Mouse (Mus musculus): ENCODE results near the gene Galnt14. TPM values are rescaled to one million over a fixed set of nuclear protein-coding genes. Genes with fewer than 3 reads are reported as not detected.
A peak's percentile ranks its signal among the peaks of the same experiment; 100 is the strongest.

Galnt14 gene
- polyA plus RNA-seq, 1 experiment from 2014 or later = 17.5 TPM

DNA sequence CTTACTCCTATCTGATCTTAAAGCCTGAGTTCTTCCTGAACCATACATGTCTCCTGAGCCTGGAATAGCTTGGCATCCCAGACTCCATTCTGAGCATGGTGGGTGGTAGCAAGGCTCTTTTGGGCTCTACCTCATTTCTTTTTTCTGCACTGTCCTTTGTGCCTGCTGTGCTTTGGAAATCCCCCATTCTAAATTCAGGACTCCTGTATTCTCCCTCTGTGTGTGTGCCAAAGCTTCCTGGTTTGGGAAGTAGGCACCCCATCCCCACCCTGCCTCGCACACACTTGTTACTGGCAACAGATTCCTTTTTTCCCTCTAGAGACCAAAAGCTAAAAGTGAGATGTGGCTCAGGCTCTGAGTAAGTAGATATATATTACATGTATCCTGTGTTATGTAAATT, 191.9 kb downstream of the Galnt14 start:
- H3K9me3 ChIP-seq = no peaks in the 10 kb centered on the region
- no peak for ATAC-seq (ENCODE audit: low FRiP score, low read depth)
- H3K27ac ChIP-seq (replicated peaks) = no peak overlapping the region
- H3K4me2 ChIP-seq = no peak overlapping the region
- 68% methylated on average over 1 of the region's 1 CpGs for WGBS
- no peaks in the 10 kb centered on the region for H3K36me3 ChIP-seq
- no peaks in the 10 kb centered on the region for H3K4me1 ChIP-seq (replicated peaks)
- no peak overlapping the region for H3K9ac ChIP-seq
- no peaks in the 10 kb centered on the region for H3K27me3 ChIP-seq
- no peak overlapping the region for H3K4me3 ChIP-seq

DNA sequence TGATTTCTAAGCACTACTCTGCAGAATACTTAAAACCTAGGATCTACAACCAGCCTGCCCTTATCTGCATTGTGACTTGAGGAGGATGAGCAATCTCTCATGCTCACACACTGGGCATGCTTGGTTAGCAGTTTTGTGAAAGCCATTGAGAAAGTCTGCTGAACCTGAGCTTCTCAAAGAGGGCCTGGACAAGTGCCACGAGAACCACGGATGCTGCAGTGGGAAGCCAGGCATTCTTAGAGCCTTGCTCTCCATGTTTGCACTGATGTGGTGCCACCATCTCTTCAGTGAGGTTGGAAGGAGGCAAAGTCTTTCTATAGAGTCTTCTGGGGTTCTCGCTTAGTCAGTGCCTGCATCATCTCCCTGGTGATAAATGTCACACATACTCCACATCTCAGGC, 194.7 kb downstream of the Galnt14 start:
- Histone ChIP-seq H3K9ac (no peak overlapping the region), H3K4me1 (replicated peaks) (no peaks in the 10 kb centered on the region), H3K27ac (replicated peaks) (no peak overlapping the region), H3K36me3 (no peaks in the 10 kb centered on the region), H3K4me2 (no peak overlapping the region), H3K27me3 (no peaks in the 10 kb centered on the region), H3K4me3 (no peak overlapping the region), H3K9me3 (no peaks in the 10 kb centered on the region)
- WGBS = 85% methylated on average over 3 of the region's 3 CpGs
- no peak for ATAC-seq (ENCODE audit: low FRiP score, low read depth)

- Histone ChIP-seq H3K4me3 (no peak overlapping the region), H3K9me3 (no peaks in the 10 kb centered on the region), H3K4me1 (replicated peaks) (no peaks in the 10 kb centered on the region), H3K36me3 (no peaks in the 10 kb centered on the region), H3K9ac (no peak overlapping the region), H3K4me2 (no peak overlapping the region), H3K27ac (replicated peaks) (no peak overlapping the region), H3K27me3 (no peaks in the 10 kb centered on the region)
- no peak for ATAC-seq (ENCODE audit: low FRiP score, low read depth)
- whole genome bisulfite sequencing = 98% methylated on average over 1 of the region's 1 CpGs
Measured at GRCm38 (mm10) chr17:73514862-73515261, 195.4 kb downstream of the Galnt14 start.

DNA sequence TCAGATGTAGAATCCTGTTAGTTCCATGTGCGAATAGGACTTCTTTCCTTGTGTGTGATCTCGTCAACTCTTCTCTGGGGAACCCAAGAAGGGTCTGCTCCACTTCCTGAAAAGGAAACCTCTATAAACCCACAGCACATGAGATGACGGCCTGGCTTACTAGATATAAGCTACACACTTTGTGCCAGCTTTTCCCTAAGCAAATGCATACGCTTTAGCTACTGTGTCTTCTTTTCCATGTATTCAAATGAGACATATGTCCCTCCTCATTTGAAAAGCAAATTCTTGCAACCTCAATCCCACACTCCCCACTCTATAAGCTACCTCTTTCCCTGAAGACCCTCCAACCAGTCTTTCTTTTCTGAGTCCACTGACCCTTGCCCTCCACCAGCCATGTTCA, 196.0 kb downstream of the Galnt14 start:
- no peaks in the 10 kb centered on the region for H3K4me1 ChIP-seq (replicated peaks)
- H3K36me3 ChIP-seq = no peaks in the 10 kb centered on the region
- no peaks in the 10 kb centered on the region for H3K27me3 ChIP-seq
- H3K9ac ChIP-seq = no peak overlapping the region
- no peak overlapping the region for H3K4me2 ChIP-seq
- H3K4me3 ChIP-seq = no peak overlapping the region
- H3K9me3 ChIP-seq = no peaks in the 10 kb centered on the region
- no peak overlapping the region for H3K27ac ChIP-seq (replicated peaks)
- WGBS = 84% methylated on average over 4 of the region's 4 CpGs
- no peak for ATAC-seq (ENCODE audit: low FRiP score, low read depth)

- no peak for ATAC-seq (ENCODE audit: low FRiP score, low read depth)
- no peak overlapping the region for H3K4me2 ChIP-seq
- H3K27ac ChIP-seq (replicated peaks) = no peak overlapping the region
- H3K27me3 ChIP-seq = no peaks in the 10 kb centered on the region
- no peaks in the 10 kb centered on the region; the same call in 1 of the 2 replicates for H3K4me1 ChIP-seq (replicated peaks)
- no peak overlapping the region for H3K9ac ChIP-seq
- H3K4me3 ChIP-seq = no peak overlapping the region
- WGBS = 85% methylated on average over 5 of the region's 5 CpGs
- no peaks in the 10 kb centered on the region for H3K36me3 ChIP-seq
- H3K9me3 ChIP-seq = no peaks in the 10 kb centered on the region
Measured at GRCm38 (mm10) chr17:73512844-73513243, 197.4 kb downstream of the Galnt14 start.

DNA sequence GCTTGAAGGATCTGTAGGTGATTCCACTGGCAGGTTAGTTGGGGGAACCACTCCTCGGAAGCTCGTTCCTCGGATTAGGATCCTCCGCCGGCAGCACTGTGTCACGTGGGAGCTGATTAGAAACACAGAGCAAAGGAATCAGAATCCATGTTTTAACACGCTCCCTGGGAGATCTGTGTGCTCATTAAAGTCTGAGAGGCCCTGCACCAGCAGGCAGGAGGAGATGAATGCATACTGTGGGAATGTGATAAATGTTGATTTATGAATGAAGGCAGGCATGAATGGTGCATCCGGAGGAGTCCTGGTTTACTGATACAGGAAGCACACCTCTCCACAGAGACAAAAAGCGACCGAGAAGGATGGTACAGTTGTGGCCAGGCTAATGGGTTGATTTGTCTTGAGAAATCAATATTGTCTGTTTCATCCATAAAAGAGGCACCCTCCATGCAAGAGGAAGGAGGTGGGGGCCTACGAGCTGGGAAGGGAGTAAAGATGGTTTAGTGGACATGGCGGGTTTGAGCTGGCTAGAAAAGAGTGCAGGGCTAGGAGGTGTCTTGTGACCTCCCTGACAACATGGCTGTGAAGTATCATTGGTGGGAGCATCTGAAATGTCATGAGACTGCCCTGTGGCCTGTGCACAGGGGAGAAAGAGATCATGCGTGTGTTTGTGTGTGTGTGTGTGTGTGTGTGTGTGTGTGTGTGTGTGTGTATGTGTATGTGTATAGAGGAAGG, 202.3 kb downstream of the Galnt14 start:
- Histone ChIP-seq H3K27me3 (no peaks in the 10 kb centered on the region), H3K27ac (replicated peaks) (peak overlapping the region; percentile 26; the same call in 1 of the 2 replicates), H3K36me3 (no peaks in the 10 kb centered on the region), H3K4me2 (no peak overlapping the region; the same call in 1 of the 2 replicates), H3K4me3 (no peak overlapping the region), H3K4me1 (replicated peaks) (no peaks in the 10 kb centered on the region; the same call in 1 of the 2 replicates), H3K9me3 (no peaks in the 10 kb centered on the region), H3K9ac (no peak overlapping the region)
- 48% methylated on average over 13 of the region's 13 CpGs for WGBS
- ATAC-seq (ENCODE audit: low FRiP score, low read depth) = peak; percentile 79; the same call in 1 of the 2 replicates

DNA sequence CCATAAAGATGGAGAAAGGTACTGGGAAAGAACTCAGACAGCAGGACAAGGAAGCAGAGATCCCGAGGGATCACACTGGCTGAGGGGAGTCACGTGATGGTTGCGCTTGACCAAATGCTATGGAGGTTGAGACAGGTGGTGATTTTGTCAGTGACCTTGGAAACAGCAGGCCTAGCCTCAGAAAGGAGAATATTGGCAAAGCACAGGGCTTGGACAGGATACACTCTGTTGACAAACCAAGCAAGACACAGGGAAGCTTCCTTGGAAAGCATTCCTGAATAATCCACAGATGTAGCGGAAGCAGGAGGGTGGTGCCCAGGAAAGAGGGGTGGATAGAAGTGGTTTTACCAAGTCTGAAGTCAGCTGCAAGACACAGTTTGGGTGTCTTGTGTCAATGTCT, 206.1 kb downstream of the Galnt14 start:
- WGBS = 94% methylated on average over 4 of the region's 4 CpGs
- Histone ChIP-seq H3K4me2 (no peak overlapping the region), H3K36me3 (no peaks in the 10 kb centered on the region), H3K9me3 (no peaks in the 10 kb centered on the region), H3K27ac (replicated peaks) (no peak overlapping the region), H3K27me3 (no peaks in the 10 kb centered on the region), H3K4me3 (no peak overlapping the region), H3K9ac (no peak overlapping the region), H3K4me1 (replicated peaks) (peaks cover 4% of the 10 kb centered on the region; the same call in 1 of the 2 replicates)
- ATAC-seq (ENCODE audit: low FRiP score, low read depth) = no peak

DNA sequence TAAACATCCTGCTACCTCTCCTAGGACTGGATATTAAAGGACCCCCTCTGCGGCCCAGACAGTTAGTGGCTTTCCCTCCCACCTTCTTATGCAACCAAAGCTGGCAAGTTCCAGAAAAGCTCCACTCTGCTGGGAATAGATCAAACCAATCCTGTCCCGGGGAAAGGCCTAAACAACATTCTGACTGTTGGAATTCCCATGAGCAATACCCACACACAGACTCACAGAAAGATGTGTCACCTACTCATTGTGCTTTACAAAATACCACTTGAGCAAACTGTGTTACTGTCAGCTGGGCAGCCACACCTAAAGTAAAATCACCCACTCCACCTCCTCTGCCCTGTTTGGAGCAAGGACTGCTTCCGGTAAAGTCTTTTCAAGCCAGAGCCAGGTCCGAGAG, 207.6 kb downstream of the Galnt14 start:
- Histone ChIP-seq H3K4me2 (no peak overlapping the region), H3K9ac (no peak overlapping the region), H3K36me3 (no peaks in the 10 kb centered on the region), H3K4me3 (no peak overlapping the region), H3K4me1 (replicated peaks) (peaks cover 4% of the 10 kb centered on the region; the same call in 1 of the 2 replicates), H3K9me3 (no peaks in the 10 kb centered on the region), H3K27ac (replicated peaks) (no peak overlapping the region), H3K27me3 (no peaks in the 10 kb centered on the region)
- no peak for ATAC-seq (ENCODE audit: low FRiP score, low read depth)
- WGBS = 88% methylated on average over 4 of the region's 4 CpGs

DNA sequence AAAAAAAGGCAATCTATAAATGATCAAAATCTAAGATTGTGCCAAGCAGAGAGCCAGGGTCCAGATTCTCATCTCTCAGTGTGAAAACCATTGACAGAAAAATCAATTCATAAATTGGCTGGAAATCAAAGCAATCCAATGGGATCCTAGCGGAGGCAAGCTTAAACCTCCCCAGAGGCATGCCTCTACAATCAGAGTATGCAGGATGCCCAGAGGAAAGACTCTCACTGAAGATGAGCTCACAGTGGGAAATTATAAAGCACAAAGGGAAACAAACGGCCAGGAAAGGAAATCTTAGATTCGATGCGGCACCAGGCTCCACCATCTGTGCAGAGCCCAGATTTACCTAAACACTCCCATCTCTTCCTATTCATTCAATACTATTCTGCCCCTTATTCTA, 220.7 kb downstream of the Galnt14 start:
- Histone ChIP-seq H3K27me3 (no peaks in the 10 kb centered on the region), H3K36me3 (no peaks in the 10 kb centered on the region), H3K27ac (replicated peaks) (0 out of 2 replicates have a peak overlapping the region, but pooled peaks have one; percentile 18), H3K4me2 (no peak overlapping the region), H3K9ac (no peak overlapping the region), H3K9me3 (no peaks in the 10 kb centered on the region), H3K4me3 (no peak overlapping the region), H3K4me1 (replicated peaks) (peaks cover 28% of the 10 kb centered on the region)
- 48% methylated on average over 4 of the region's 4 CpGs for WGBS
- ATAC-seq (ENCODE audit: low FRiP score, low read depth) = no peak

- H3K36me3 ChIP-seq = no peaks in the 10 kb centered on the region
- 11% methylated on average over 13 of the region's 13 CpGs for WGBS
- H3K4me3 ChIP-seq = no peak overlapping the region
- H3K4me1 ChIP-seq (replicated peaks) = peaks cover 28% of the 10 kb centered on the region
- no peaks in the 10 kb centered on the region for H3K27me3 ChIP-seq
- peak overlapping the region; percentile 79 for H3K27ac ChIP-seq (replicated peaks)
- peak overlapping the region; percentile 40 for H3K4me2 ChIP-seq
- H3K9me3 ChIP-seq = no peaks in the 10 kb centered on the region
- no peak overlapping the region for H3K9ac ChIP-seq
- peak; percentile 65 for ATAC-seq (ENCODE audit: low FRiP score, low read depth)
Measured at GRCm38 (mm10) chr17:73487792-73488191, 222.5 kb downstream of the Galnt14 start.

DNA sequence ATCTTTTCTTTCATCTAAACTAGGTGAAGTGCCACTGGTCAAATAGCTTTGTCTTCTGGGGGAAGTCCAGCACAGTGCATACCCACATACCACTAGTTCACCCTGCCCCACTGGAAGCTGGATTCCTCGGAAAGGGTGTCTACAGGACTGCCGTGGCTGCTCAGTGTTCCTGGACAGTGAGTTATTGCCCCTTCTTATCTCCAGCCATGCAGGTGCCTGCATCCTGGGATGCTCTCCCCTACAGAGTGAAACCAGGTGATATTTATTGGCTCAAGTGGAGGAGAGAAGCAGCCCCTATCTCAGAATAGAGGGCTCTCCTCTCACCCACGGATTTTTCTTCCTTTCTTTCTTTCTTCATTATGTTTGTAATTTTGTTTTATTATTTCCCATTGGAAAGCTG, 222.9 kb downstream of the Galnt14 start:
- Histone ChIP-seq H3K9ac (no peak overlapping the region), H3K9me3 (no peaks in the 10 kb centered on the region), H3K27ac (replicated peaks) (peak overlapping the region; percentile 79), H3K4me1 (replicated peaks) (peaks cover 28% of the 10 kb centered on the region), H3K4me3 (no peak overlapping the region), H3K36me3 (no peaks in the 10 kb centered on the region), H3K27me3 (no peaks in the 10 kb centered on the region), H3K4me2 (0 out of 2 replicates have a peak overlapping the region, but pooled peaks have one; percentile 1)
- 44% methylated on average over 3 of the region's 3 CpGs for WGBS
- ATAC-seq (ENCODE audit: low FRiP score, low read depth) = peak; percentile 61; the same call in 1 of the 2 replicates

DNA sequence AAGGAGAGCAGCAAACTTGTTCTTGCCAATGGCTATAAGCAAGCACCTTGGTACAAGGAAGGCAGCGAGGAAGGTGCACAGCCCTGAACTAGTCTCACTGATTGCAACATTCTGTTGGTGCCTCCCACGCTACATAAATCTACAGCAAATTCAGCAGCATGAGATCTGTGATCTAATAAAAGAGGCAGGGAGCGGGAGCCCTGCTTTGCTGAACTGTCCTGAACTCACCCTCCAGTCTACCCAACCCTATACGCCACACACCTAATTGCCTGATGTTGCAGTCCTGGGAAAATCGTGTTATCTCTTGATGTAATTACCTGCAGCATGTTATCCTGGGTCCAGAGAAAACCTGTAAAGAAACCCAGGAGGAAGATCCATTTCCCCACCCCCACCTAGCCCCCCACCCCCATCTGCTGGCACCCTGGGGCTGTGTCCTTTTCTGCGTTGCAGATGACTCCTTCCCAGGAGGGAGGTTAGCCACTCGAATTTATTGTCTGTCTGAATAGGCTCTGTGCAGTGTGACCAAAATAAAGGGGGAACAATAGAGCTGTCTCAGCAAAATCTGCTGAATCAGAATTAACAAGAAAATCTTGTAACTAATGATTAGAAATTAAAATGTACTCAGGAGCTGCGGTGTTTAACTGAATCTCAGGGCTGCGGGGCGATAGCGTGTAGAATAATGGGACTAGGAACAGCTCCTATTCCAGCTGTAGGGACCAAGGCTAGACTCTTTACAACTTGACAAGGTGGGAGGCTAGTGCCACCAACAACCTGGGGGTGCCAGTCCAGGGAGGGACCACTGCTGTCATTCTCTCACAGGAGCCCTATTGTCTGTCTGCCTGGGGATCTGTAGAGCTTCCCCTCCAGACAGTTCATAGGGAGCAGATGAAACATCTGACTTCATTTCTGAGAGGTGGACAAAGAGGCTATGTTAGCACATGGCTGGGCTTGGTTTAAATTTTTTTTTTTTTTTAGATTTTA, 232.9 kb downstream of the Galnt14 start:
- WGBS = 27% methylated on average over 11 of the region's 11 CpGs

More for the DNA sequence above, 232.9 kb downstream of the Galnt14 start:
- H3K27me3 ChIP-seq = no peaks in the 10 kb centered on the region
- no peak overlapping the region for H3K9ac ChIP-seq
- H3K4me2 ChIP-seq = no peak overlapping the region
- H3K27ac ChIP-seq (replicated peaks) = peak overlapping the region; percentile 71
- no peak overlapping the region for H3K4me3 ChIP-seq
- no peaks in the 10 kb centered on the region for H3K36me3 ChIP-seq
- peak; percentile 78 for ATAC-seq (ENCODE audit: low FRiP score, low read depth)
- H3K4me1 ChIP-seq (replicated peaks) = peaks cover 11% of the 10 kb centered on the region
- no peaks in the 10 kb centered on the region for H3K9me3 ChIP-seq
